19 mouse cellular contexts compared by ENCODE assay signal in the genomic region with DNA sequence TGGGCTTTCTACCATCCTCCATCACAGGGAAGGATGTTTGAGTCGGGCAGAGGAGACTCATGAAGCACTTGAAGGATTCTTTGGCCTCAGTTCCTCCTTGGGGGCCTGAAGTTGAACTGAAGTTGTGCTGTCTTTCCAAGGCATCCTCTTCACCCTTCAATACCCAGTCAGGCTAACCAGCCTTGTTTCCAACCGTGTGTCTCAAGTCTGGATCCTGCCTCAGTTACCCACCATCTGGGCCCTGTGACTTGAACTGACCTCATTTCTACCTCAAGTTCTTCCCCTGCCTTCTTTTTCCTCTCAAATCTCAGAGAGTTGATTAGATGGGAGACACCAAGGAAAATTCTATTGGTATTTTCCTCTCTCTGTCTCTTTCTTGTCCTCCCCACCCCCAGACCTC. TPM values are rescaled to one million over a fixed set of nuclear protein-coding genes. Genes with fewer than 3 reads are reported as not detected.
DNase-seq lines count a peak whose midpoint lies in the region; TF ChIP-seq lines count a peak whose summit lies in the region.
"Had no signal": no experiment of that assay in that cellular context is flagged by ENCODE, and none has a peak within 500 bp of the region (broad histone marks: within the 10 kb centered on the region; RNA-seq: fewer than 3 reads in every experiment).

No protein-coding gene starts in this region.

- no peak overlapping the region for H3K4me3 ChIP-seq in myocyte

- peaks cover 61% of the 10 kb centered on the region for H3K36me3 ChIP-seq in myocyte (ENCODE audit: control insufficient read depth, insufficient read depth)
- H3K36me3 ChIP-seq: G1E had no signal

- H3K4me2 ChIP-seq in myocyte (ENCODE audit: low read depth) = no peak overlapping the region

- no peaks in the 10 kb centered on the region for H3K27me3 ChIP-seq in myocyte (ENCODE audit: control insufficient read depth, insufficient read depth, insufficient read length)
- H3K27me3 ChIP-seq: Patski had no signal

- peak; percentile 52 for DNase-seq in heart, adult 11 months
- DNase-seq in heart, adult 18-20 months = no peak
- DNase-seq in embryo, embryonic 11 days = no peak
- DNase-seq: adrenal gland, adult 2 months; adrenal gland, adult 8-10 months; adrenal gland, postnatal 10 days; adrenal gland, postnatal 14 days; adrenal gland, postnatal 25 days; adrenal gland, postnatal 36 days; B cell, adult 2 months; cerebellum, adult 11 months; cerebellum, adult 11-12 months; cerebellum, adult 18-20 months had no signal

- no peak overlapping the region for H3ac ChIP-seq in myocyte (ENCODE audit: control insufficient read depth, insufficient read length)

- peak; percentile 34 for TF ChIP-seq POLR2A in myocyte (IDR thresholded peaks at IDR 0.05; ENCODE audit: insufficient read length, low read depth)

- no peaks in the 10 kb centered on the region for H3K79me2 ChIP-seq in myocyte (ENCODE audit: control insufficient read depth, insufficient read depth)

TF ChIP-seq in myocyte, 11 proteins besides CTCF, POLR2A, EP300 and RAD21:
- TF ChIP-seq SRF (IDR thresholded peaks at IDR 0.05; ENCODE audit: control insufficient read depth, insufficient read length, low read depth) (no peak), POLR2AphosphoS2 (IDR thresholded peaks at IDR 0.05; ENCODE audit: insufficient read length, low read depth) (peak; percentile 86)

RNA-seq across cellular contexts. Expression of gene Igfbp5, which starts 14.2 kb away (rescaled TPM):
- 100 to 1,000 TPM in 1 of 2 experiments, 10 to 100 TPM in 1; 80.7 to 123 TPM for total RNA-seq in heart, adult 18-20 months (2021)
- 691 TPM for polyA plus RNA-seq in myocyte (2012; fragmentation: generic; extraction: Trizol)
- total RNA-seq: MEL had no signal
- polyA plus RNA-seq: activated CD4-positive, CD25-positive, alpha-beta regulatory T cell, adult 4 months; CD4-positive, CD25-positive, alpha-beta regulatory T cell, adult 4 months had no signal

RNA-seq across cellular contexts. Expression of gene Igfbp2, which starts 36.2 kb away (rescaled TPM):
- under 1 TPM; 0.37 to 0.51 TPM for total RNA-seq in heart, adult 18-20 months (2021)
- 83.7 TPM for polyA plus RNA-seq in myocyte (2012; fragmentation: generic; extraction: Trizol)
- total RNA-seq: MEL had no signal
- polyA plus RNA-seq: activated CD4-positive, CD25-positive, alpha-beta regulatory T cell, adult 4 months; CD4-positive, CD25-positive, alpha-beta regulatory T cell, adult 4 months; G1E had no signal
